Mouse (Mus musculus) heart, embryonic 16.5 days (tissue): ENCODE measurements around the gene Ikzf2. TPM values are rescaled to one million over a fixed set of nuclear protein-coding genes. Genes with fewer than 3 reads are reported as not detected.

Experiments
- ATAC-seq: fragments of 200-750 bp; cut with Nextera tagmentation; replicated peaks from 2 replicates; pipeline ENCODE4 v1.8.0; 2017; ENCODE audit warnings: moderate number of reproducible peaks; ENCODE audit not compliant: insufficient read depth, low FRiP score; ENCODE audit errors: extremely low read depth
- H3K27ac ChIP-seq: fragments of 300-500 bp; sonication (generic); 2 replicates; pipeline ENCODE4 v1.5.1; 2014; ENCODE audit warnings: mild to moderate bottlenecking, low read length, control low read depth, moderate library complexity
- H3K27me3 ChIP-seq: fragments of 300-500 bp; sonication (generic); 2 replicates; pipeline ENCODE4 v1.6.1; 2014; ENCODE audit warnings: low read length, mixed read lengths; ENCODE audit not compliant: control insufficient read depth, insufficient read depth
- H3K36me3 ChIP-seq: fragments of 300-500 bp; sonication (generic); 2 replicates; pipeline ENCODE4 v1.6.1; 2014; ENCODE audit not compliant: control insufficient read depth, insufficient read depth
- H3K4me1 ChIP-seq: fragments of 300-500 bp; sonication (generic); 2 replicates; pipeline ENCODE4 v1.6.1; 2014; ENCODE audit warnings: low read length, mixed read lengths; ENCODE audit not compliant: control insufficient read depth, insufficient read depth
- H3K4me2 ChIP-seq: fragments of 300-500 bp; sonication (generic); 2 replicates; pipeline ENCODE4 v1.6.1; 2014; ENCODE audit warnings: low read depth, mild to moderate bottlenecking, control low read depth, low read length
- H3K4me3 ChIP-seq: fragments of 300-500 bp; sonication (generic); 2 replicates; pipeline ENCODE4 v1.5.1; 2014; ENCODE audit warnings: mild to moderate bottlenecking, control low read depth, low read length
- H3K9ac ChIP-seq: fragments of 300-500 bp; sonication (generic); 2 replicates; pipeline ENCODE4 v1.6.1; 2014; ENCODE audit warnings: low read length, control low read depth
- H3K9me3 ChIP-seq: fragments of 300-500 bp; sonication (generic); replicated peaks from 2 replicates; pipeline ENCODE4 v1.6.1; 2016; ENCODE audit warnings: low read length; ENCODE audit not compliant: control insufficient read depth
- WGBS: fragments of 180-500 bp; shearing (Covaris S2); extraction: QIAGEN DNeasy Blood & Tissue Kit; methylation state at CpG from one replicate; pipeline ENCODE4 v1.1.7; 2014; 5-methylcytosine and 5-hydroxymethylcytosine counted together
- polyA plus RNA-seq: library from polyadenylated mRNA; unstranded; fragments of >200 nt; fragmentation: Nextera tagmentation; extraction: Ambion mirVana; gene quantifications from 2 replicates; pipeline ENCODE4 v1.2.1, GENCODE M21; 2015

The Ikzf2 gene
- polyA plus RNA-seq, 1 experiment from 2014 or later: 4.6 TPM

DNA sequence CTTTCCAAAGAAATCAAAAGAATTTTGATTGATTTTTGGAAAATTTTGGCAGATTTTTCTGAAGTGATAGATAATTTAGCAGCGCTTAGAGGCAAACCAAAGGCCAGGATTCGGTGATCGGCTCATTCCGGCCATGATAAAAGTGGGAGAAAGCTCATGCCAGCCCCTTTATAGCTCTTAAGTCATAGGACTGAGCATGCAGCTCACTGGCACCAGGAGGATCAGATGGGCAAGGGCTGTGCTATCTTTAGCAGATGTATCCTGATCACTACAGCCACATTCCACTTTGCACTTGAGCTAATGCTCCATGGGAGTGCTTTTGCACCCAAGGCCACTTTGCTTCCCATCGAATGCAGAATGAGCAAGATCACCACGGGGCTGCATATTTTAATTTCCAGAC, 181.0 kb downstream of the Ikzf2 start:
- no peaks in the 10 kb centered on the region for H3K4me1 ChIP-seq
- no peaks in the 10 kb centered on the region for H3K27me3 ChIP-seq
- no peaks in the 10 kb centered on the region for H3K9me3 ChIP-seq
- H3K9ac ChIP-seq: no peak overlapping the region
- ATAC-seq: no peak
- WGBS: 67% methylated on average over 6 of the region's 6 CpGs
- no peak overlapping the region for H3K27ac ChIP-seq
- H3K4me3 ChIP-seq: no peak overlapping the region
- no peak overlapping the region for H3K4me2 ChIP-seq
- H3K36me3 ChIP-seq: no peaks in the 10 kb centered on the region

DNA sequence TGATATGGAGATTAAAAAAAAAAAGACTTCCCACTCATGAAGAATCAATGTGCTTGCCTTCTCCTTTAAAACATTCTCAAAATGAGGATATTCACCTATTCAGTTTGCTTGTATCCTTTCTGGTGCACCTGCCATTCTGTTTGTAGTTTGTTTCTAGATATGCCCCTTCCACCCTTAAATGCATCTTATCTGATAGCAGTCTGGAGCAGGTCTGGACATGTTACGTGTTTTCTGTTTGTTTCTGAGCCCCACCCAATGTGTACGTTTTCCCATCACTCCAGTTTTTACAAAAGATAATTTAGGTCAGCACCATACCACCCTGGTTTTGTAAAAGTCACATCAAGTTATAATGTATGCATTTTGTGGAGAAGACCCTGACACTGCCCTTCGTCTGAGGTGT, 186.7 kb downstream of the Ikzf2 start:
- H3K4me3 ChIP-seq: no peak overlapping the region
- ATAC-seq: no peak
- 80% methylated on average over 3 of the region's 3 CpGs for WGBS
- no peaks in the 10 kb centered on the region for H3K36me3 ChIP-seq
- H3K4me1 ChIP-seq: no peaks in the 10 kb centered on the region
- H3K4me2 ChIP-seq: no peak overlapping the region
- H3K27me3 ChIP-seq: no peaks in the 10 kb centered on the region
- H3K9ac ChIP-seq: no peak overlapping the region
- H3K27ac ChIP-seq: no peak overlapping the region
- no peaks in the 10 kb centered on the region for H3K9me3 ChIP-seq

DNA sequence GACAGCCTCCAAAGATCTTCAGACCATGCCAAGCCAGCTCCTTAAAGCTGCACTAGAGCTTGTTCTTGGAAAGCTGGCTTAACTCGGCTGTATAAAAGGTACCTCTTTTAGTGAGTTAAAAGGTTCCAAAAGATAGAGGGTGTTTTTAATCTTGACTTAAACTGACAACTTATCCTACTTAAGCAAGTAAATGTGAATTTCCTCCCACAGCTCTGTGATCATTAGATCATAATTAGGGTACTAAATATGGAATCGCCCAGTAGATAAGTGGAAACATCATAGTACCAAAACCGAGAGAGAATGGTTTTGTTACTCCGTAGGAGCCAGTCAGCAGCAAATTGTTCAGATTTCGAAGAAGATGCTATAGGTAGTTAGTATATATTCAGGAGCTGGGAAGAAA, 187.4 kb downstream of the Ikzf2 start:
- 84% methylated on average over 5 of the region's 5 CpGs for WGBS
- H3K27me3 ChIP-seq: no peaks in the 10 kb centered on the region
- no peak overlapping the region for H3K9ac ChIP-seq
- no peak overlapping the region for H3K4me3 ChIP-seq
- H3K4me2 ChIP-seq: no peak overlapping the region
- no peaks in the 10 kb centered on the region for H3K4me1 ChIP-seq
- no peaks in the 10 kb centered on the region for H3K9me3 ChIP-seq
- H3K36me3 ChIP-seq: no peaks in the 10 kb centered on the region
- no peak overlapping the region for H3K27ac ChIP-seq
- no peak for ATAC-seq

DNA sequence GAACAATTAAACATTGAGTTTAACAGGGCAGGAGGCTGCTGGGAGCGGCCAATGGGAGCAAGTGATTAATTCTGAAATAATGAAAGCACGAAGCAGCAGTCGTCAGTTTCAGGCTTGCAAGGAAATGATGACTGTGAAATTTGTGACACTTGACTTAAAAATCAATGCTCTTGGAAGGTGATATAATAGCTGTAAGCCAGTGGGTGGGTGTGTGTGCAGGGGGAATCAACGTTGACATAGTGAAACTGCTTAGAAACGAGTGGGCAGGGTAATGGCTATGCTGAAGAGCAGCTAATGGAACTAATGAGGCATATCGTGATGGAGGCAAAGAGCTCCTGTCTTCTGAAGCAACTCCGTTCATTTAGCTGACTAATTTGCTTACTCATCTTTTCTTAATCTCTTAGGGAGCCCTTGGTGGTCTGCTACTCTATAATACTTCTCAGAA, 188.2 kb downstream of the Ikzf2 start:
- Histone ChIP-seq H3K4me1 (no peaks in the 10 kb centered on the region), H3K9ac (no peak overlapping the region), H3K27me3 (no peaks in the 10 kb centered on the region), H3K9me3 (no peaks in the 10 kb centered on the region), H3K4me3 (no peak overlapping the region), H3K36me3 (no peaks in the 10 kb centered on the region), H3K4me2 (no peak overlapping the region), H3K27ac (no peak overlapping the region)
- 67% methylated on average over 7 of the region's 7 CpGs for WGBS
- no peak for ATAC-seq

DNA sequence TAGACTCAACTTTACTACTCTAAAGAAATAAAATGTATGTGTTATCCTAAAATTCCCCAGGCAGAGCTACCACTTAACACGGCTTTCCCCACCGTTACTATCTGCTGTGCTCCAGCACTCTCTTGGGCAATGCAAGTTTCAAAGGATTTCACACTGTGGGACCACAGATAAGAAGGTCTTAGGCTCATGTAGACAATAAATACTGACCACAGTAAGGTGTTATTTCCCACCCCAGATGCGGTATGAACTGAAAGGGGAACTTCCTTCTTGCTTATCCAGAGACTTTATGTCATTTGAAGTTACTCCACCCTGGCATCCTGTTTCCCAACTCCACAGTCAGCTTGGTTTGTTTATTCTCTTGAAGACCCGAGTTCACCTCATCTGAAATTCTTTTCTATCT, 191.0 kb downstream of the Ikzf2 start:
- no peak for ATAC-seq
- Histone ChIP-seq H3K9ac (no peak overlapping the region), H3K4me2 (no peak overlapping the region), H3K9me3 (no peaks in the 10 kb centered on the region), H3K36me3 (no peaks in the 10 kb centered on the region), H3K4me3 (no peak overlapping the region), H3K27me3 (no peaks in the 10 kb centered on the region), H3K4me1 (no peaks in the 10 kb centered on the region), H3K27ac (no peak overlapping the region)
- WGBS: 30% methylated on average over 4 of the region's 4 CpGs

DNA sequence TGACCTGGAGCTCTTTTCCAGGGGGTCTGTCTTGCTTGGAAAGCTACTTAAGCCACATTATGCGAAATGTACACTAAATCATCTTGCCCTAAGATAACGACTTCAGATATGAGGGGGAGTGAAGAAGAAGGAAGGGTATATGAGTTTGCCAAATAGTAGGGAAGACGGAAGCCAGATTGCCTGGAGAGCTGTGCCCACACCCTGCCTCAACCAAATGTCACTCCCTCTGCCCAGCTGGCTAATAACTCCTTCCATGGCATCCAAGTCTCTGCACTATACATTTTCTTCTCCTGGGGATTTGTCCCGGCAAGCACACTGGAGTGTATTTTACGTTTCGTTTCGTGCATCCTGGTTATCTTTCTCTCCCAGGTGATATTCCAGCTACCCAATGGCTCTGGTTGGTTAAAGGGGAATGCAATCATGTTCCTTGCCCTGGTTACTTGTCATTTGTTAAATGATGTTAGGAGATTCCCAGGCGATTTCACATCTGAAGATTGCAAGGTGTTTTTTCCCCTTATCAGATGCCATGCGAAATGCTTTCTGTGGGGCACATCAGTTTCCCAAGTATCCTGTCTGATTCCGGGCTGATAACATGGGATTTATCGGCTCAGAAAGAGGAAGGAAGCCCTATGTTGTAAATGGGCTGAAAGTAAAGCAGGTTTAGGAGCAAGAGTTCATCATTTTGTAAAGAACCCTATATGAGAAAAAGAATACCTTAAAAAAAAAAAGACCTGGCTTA, 193.6 kb downstream of the Ikzf2 start:
- no peak for ATAC-seq
- Histone ChIP-seq H3K36me3 (no peaks in the 10 kb centered on the region), H3K4me2 (no peak overlapping the region), H3K4me3 (no peak overlapping the region), H3K9ac (no peak overlapping the region), H3K9me3 (no peaks in the 10 kb centered on the region), H3K4me1 (no peaks in the 10 kb centered on the region), H3K27me3 (no peaks in the 10 kb centered on the region), H3K27ac (no peak overlapping the region)
- 79% methylated on average over 11 of the region's 11 CpGs for WGBS

DNA sequence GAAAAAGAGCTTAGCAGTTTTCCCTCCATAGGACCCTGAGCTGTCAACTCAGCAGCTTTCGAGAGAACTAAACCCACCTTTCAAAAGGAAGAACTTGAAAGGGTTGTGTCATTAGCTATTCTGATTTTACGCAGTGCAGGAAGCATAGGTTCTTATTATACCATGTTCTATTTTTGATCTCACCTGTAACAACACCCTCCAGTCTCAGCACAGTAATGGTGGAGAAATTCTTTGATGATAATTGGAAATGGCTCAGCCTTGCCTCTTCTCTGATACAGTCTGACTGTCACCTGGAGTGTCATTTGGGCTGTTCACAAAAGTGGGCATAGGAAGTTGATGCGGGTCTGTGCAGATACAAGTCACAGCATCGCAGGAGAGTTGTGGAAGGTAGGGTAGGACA, 195.0 kb downstream of the Ikzf2 start:
- ATAC-seq: no peak
- Histone ChIP-seq H3K4me3 (no peak overlapping the region), H3K4me2 (no peak overlapping the region), H3K27ac (no peak overlapping the region), H3K36me3 (no peaks in the 10 kb centered on the region), H3K27me3 (no peaks in the 10 kb centered on the region), H3K9me3 (no peaks in the 10 kb centered on the region), H3K9ac (no peak overlapping the region), H3K4me1 (no peaks in the 10 kb centered on the region)
- WGBS: 85% methylated on average over 4 of the region's 4 CpGs

DNA sequence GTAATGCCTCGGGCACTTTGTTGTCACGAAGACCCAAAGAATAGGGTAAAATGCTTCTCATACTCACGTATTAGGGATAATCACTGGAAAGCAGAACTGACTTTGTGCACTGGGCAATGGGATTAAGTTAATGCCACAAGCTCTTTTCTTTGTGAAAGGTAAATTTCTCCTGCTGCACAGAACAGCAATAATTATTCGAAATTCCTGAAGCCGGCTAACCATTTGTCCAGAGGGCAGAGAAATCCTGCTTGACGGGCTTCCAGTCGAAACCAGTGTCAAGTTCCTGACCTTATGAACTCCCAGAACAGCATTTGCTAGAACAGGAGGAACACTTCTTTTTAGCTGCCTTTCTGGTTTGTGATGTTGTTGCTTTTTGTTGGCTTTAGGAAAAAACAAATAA, 198.0 kb downstream of the Ikzf2 start:
- Histone ChIP-seq H3K4me3 (no peak overlapping the region), H3K9ac (no peak overlapping the region), H3K27ac (no peak overlapping the region), H3K36me3 (no peaks in the 10 kb centered on the region), H3K9me3 (no peaks in the 10 kb centered on the region), H3K27me3 (no peaks in the 10 kb centered on the region), H3K4me1 (no peaks in the 10 kb centered on the region), H3K4me2 (no peak overlapping the region)
- 73% methylated on average over 7 of the region's 7 CpGs for WGBS
- ATAC-seq: no peak

DNA sequence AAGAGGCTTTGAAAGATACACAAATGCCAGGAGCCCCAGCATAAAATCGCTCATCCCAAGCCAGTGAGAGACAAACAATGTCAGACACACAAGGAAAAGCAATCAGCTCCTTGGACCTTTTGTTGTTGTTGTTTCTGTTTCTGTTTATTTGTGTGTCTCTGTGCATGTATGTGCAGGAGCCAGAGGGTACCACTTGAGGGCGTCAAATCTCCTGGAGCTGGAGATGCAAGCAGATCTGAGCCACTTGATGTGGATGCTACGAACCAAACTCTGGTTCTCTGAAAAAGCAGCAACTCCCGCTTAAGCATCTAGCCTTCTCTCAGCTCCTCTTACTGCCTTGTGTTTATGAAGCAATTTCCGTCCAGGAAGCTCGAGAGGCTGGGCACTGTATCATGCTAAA, 198.4 kb downstream of the Ikzf2 start:
- Histone ChIP-seq H3K9ac (no peak overlapping the region), H3K9me3 (no peaks in the 10 kb centered on the region), H3K27ac (no peak overlapping the region), H3K4me3 (no peak overlapping the region), H3K4me1 (no peaks in the 10 kb centered on the region), H3K36me3 (no peaks in the 10 kb centered on the region), H3K27me3 (no peaks in the 10 kb centered on the region), H3K4me2 (no peak overlapping the region)
- 73% methylated on average over 6 of the region's 6 CpGs for WGBS
- no peak for ATAC-seq
